Mouse (Mus musculus) bone marrow macrophage, adult 2 months (primary cell): ENCODE results near the gene Best2. TPM values are rescaled to one million over a fixed set of nuclear protein-coding genes. Genes with fewer than 3 reads are reported as not detected.

Experiments used
- H3K27ac ChIP-seq: 2 replicates; pipeline ENCODE4 v1.5.1; 2012; ENCODE audit warnings: low read depth, low read length; ENCODE audit not compliant: insufficient read depth
- H3K4me1 ChIP-seq: 2 replicates; pipeline ENCODE4 v1.6.1; 2012; ENCODE audit warnings: low read length; ENCODE audit not compliant: control insufficient read depth, insufficient read depth
- H3K4me3 ChIP-seq: 2 replicates; pipeline ENCODE4 v1.5.1; 2012; ENCODE audit warnings: mild to moderate bottlenecking, low read length, moderate library complexity; ENCODE audit not compliant: insufficient read depth
- CTCF ChIP-seq: IDR thresholded peaks from 2 replicates; pipeline ENCODE4 v1.5.1; 2012; ENCODE audit warnings: low read depth, mild to moderate bottlenecking, low read length, moderate library complexity
- POLR2A ChIP-seq: IDR thresholded peaks from 2 replicates; pipeline ENCODE4 v1.6.1; 2012; ENCODE audit warnings: mild to moderate bottlenecking, low read depth, low read length, borderline replicate concordance
- polyA plus RNA-seq: library from polyadenylated mRNA; stranded (reverse); fragments of >200 nt; gene quantifications from 2 replicates; pipeline ENCODE4 v1.2.4, GENCODE M21; 2012; ENCODE audit not compliant: missing spikeins, insufficient read depth, insufficient read length

Best2 gene
- polyA plus RNA-seq, 1 experiment = not detected

- H3K4me1 ChIP-seq = peaks cover 52% of the 10 kb centered on the region
- peak overlapping the region; percentile 99 for H3K27ac ChIP-seq
- TF ChIP-seq CTCF (no peak), POLR2A (no peak)
- H3K4me3 ChIP-seq = peak overlapping the region; percentile 71
Observed at GRCm38 (mm10) chr8:84985684-84986378, 28.5 kb downstream of the Best2 start.

- H3K4me1 ChIP-seq = peaks cover 53% of the 10 kb centered on the region
Observed at GRCm38 (mm10) chr8:84985049-84985683, 29.2 kb downstream of the Best2 start.

GRCm38 (mm10) chr8:84984294-84985048 lies 29.9 kb downstream of the Best2 start:
- H3K27ac ChIP-seq = peak overlapping the region; percentile 99
- H3K4me3 ChIP-seq = peak overlapping the region; percentile 71
- no peak for TF ChIP-seq CTCF
- no peak for TF ChIP-seq POLR2A
- peaks cover 53% of the 10 kb centered on the region for H3K4me1 ChIP-seq

More at GRCm38 (mm10) chr8:84985049-84985683, 29.2 kb downstream of the Best2 start:
- TF ChIP-seq CTCF (no peak; the same call in 1 of the 2 replicates), POLR2A (no peak)
- Histone ChIP-seq H3K4me3 (peak overlapping the region; percentile 71), H3K27ac (peak overlapping the region; percentile 99)

- TF ChIP-seq POLR2A (no peak), CTCF (no peak)
- Histone ChIP-seq H3K4me3 (peak overlapping the region; percentile 18), H3K27ac (peak overlapping the region; percentile 94), H3K4me1 (peaks cover 52% of the 10 kb centered on the region)
Observed at GRCm38 (mm10) chr8:84982499-84983011, 31.8 kb downstream of the Best2 start.

DNA sequence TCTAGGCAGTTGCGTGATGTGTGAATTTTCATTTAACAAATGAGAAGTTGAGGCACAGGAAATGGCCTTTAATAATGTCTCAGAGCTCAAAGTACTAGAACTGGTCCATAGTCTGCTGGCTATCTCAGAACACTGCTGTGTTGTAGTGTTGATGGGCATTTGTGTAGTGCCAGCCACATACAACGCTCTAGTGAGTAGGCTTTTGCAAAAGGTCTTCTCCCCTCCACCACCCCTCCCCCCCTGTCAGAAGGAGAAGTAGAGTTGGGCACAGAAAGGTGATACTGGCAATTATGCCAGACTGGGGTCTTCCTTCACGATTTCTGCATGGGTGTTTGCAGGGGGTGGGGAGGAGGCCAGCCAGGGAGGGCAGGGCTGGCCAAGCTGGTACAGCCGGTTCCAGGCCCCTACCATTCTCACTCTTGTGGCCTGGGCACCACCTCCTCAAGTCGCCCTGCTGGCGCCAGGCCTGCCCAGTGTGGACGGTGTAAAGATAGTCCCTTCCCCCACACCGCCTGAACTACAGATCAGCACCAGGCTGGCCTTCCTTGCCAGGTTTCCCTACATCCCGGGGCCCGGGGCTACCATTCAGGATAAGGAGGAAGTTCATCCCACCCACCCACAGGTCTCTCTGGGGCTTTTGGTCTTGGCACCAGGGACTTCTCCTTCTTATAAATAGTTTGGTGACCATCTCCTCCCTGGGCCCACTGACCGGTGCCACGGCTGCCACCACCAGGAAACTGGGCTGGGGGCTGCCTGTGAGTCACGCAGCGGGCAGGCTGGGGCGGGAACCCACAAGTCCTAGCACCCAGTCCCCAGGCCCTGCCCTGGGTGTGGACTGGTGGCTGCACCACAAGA lies 32.5 kb downstream of the Best2 start:
- H3K27ac ChIP-seq = peak overlapping the region; percentile 94

DNA sequence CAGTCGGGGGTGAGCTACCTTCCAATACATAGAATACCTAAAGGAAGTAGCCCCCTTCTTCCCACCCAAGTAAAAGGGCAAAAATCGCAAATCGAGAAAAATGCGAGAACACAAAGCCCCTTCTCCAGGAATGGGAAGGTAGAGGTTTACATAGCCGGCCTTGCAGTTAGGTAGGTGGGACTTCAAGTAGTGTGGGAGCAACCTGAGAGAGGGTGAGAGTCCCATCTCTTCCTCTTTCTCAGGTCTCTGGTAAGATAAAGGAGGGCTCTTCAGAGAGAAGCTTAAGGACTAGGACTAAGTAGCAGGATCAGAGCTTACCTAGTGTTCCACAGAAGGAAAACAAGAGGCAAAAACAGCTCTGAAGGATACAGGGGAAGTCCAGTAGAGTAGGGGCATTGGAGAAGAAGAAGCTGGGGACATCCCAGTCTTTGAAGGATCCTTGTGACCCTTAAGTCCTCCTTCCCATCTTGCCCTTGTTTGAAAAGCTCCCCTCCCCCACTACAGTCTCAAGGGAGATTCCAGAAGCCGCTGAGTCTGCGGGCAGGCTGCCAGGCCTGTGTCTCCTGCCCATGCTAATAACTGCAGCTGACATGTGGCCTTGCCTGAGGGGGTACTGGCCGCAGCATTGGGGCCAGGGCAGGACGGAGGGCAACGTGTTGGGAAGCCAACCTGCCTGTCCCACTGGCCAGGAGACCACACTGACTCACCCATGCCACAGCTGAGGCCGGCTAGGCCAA lies 33.5 kb downstream of the Best2 start:
- peaks cover 44% of the 10 kb centered on the region for H3K4me1 ChIP-seq
- H3K4me3 ChIP-seq = peak overlapping the region; percentile 56
- no peak for TF ChIP-seq CTCF
- 0 out of 2 replicates have a peak, but pooled peaks have one; percentile 34 for TF ChIP-seq POLR2A
- peak overlapping the region; percentile 94 for H3K27ac ChIP-seq

More for the DNA sequence above, 32.5 kb downstream of the Best2 start:
- TF ChIP-seq POLR2A = no peak
- TF ChIP-seq CTCF = no peak
- peaks cover 49% of the 10 kb centered on the region for H3K4me1 ChIP-seq
- peak overlapping the region; percentile 18 for H3K4me3 ChIP-seq

DNA sequence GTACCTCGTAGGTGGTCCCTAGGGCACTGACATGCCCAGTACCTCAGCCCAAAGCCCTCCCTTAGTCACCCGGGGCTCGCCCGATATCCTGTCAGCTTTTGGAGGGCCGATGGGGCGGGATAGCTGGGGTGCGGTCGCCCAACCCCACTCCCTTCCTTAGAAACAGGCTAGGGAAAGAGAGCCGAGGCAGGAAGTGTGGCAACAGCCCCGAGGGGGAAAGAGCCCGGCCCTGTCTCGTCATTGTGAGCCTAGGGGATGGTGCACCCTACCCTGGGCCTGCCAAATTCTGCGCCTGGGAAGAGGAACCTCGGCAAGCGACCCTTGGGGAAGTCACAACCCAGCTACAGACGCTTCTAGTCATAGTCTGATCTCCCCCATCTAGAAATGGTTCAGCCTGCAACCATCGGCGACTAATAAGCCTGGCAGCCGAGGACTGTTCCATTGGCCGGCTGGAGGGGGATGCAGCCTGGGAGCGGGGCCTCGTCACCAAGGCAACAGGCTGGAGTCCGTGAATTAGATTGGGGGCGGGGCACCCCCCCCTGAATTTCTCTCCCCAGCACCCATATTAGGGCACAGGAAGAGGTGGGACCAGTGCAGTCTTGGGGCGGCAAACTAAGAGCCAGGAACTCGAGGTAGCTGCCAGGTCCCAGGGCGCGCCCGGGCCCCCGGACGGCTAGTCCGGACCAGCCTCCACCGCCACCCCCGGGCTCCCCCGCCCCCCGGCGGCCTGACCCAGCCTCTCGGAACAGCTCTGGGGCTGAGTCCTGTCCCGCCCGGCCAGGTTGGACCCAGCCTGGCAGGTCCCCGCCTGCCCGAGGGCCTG lies 34.5 kb downstream of the Best2 start:
- peak overlapping the region; percentile 56 for H3K4me3 ChIP-seq
- peaks cover 46% of the 10 kb centered on the region for H3K4me1 ChIP-seq
- no peak for TF ChIP-seq POLR2A
- no peak for TF ChIP-seq CTCF
- H3K27ac ChIP-seq = peak overlapping the region; percentile 94
